Comparison of ENCODE assay signal across 19 mouse cellular contexts in the genomic region with DNA sequence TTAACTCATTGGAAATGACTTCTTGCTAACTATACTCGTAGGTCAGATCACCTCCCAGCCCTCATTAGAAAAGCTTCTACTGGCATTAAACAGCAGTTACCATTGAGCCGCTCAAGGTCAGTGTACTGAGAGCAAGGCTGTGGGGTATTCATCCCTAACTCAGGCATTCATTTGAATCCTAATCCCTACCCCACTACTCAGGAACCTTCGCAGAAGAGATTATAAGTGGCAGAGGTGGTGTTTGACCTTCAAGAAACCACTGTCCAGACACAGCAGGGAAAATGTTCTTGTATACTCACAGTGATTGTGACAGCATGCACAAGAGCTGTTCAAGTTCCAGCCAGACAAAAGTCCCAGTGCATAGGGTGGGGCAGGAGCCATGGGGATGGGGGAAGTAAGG.
DNase-seq lines count a peak whose midpoint lies in the region; ATAC-seq lines count a peak whose summit lies in the region.
"Had no signal": no experiment of that assay in that cellular context is flagged by ENCODE, and none has a peak within 500 bp of the region (broad histone marks: within the 10 kb centered on the region; RNA-seq: fewer than 3 reads in every experiment).

No protein-coding gene starts in this region.

- DNase-seq in ES-CJ7 (ENCODE audit: low read depth, low spot score) (peak; percentile 63), ZHBTc4 (ENCODE audit: low read depth, low spot score) (peak; percentile 45)
- no peak for DNase-seq in left cerebral cortex, postnatal 4 days
- DNase-seq in adrenal gland, postnatal 25 days: no peak
- DNase-seq: adrenal gland, adult 2 months; adrenal gland, postnatal 10 days; adrenal gland, postnatal 36 days; B cell, adult 2 months; cerebellum, adult 11 months; cerebellum, adult 18-20 months; cerebellum, adult 8-10 months; cerebellum, adult 9-11 months; cerebellum, postnatal 14 days; cerebellum, postnatal 36 days; embryo, embryonic 11 days had no signal

- 0 out of 2 replicates have a peak, but pooled peaks have one; percentile 22 for ATAC-seq in monocyte, adult 5-6 weeks (replicated peaks; ENCODE audit: insufficient number of reproducible peaks, low FRiP score, low TSS enrichment, poor library complexity, severe bottlenecking)
- ATAC-seq: CD4-positive, CD25-positive, alpha-beta regulatory T cell, adult 4 months; forebrain, embryonic 14.5 days; forebrain, embryonic 16.5 days had no signal

- intact Hi-C loops in left cerebral cortex, postnatal 4 days (cut with DNase I): no loop called here

Comparison
In these comparisons a context has a peak if more than half of its experiments do, and no peak if none do; other contexts are left out.
1. DNase-seq: peak in ES-CJ7 (single experiment) and ZHBTc4 (single experiment); none in left cerebral cortex, postnatal 4 days (single experiment) and adrenal gland, postnatal 25 days (single experiment).